11 mouse cellular contexts compared by ENCODE assay signal in the genomic region with DNA sequence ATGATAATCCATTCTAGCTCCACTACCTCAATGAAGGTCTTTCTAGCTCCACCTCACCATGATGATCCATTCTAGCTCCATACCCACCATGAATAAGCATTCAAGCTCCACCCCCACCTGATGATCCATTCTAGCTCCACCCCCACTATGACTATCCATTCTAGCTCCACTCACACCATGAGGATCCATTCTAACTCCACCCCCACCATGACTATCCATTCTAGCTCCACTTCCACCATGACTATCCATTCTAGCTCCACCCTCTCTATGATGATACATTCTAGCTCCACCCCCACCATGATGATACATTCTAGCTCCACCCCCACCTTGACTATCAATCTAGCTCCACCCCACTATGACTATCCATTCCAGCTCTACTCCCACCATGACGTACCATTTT. TPM values are rescaled to one million over a fixed set of nuclear protein-coding genes. Genes with fewer than 3 reads are reported as not detected.
A peak's percentile ranks its signal among the peaks of the same experiment; 100 is the strongest.
DNase-seq lines count a peak whose midpoint lies in the region; ATAC-seq and TF ChIP-seq lines count a peak whose summit lies in the region.
"Had no signal": no experiment of that assay in that cellular context is flagged by ENCODE, and none has a peak within 500 bp of the region (broad histone marks: within the 10 kb centered on the region; RNA-seq: fewer than 3 reads in every experiment).

No protein-coding gene starts in this region.

- H3K9ac ChIP-seq in heart, embryonic 15.5 days: no peak overlapping the region
- no peak overlapping the region for H3K9ac ChIP-seq in neural tube, embryonic 14.5 days (replicated peaks; ENCODE audit: low read depth, low read length)
- H3K9ac ChIP-seq in neural tube, embryonic 15.5 days (replicated peaks): no peak overlapping the region
- no peak overlapping the region for H3K9ac ChIP-seq in liver, embryonic 12.5 days
- no peak overlapping the region for H3K9ac ChIP-seq in stomach, postnatal 0 days (ENCODE audit: low read length)

- no peak overlapping the region for H3K4me2 ChIP-seq in heart, embryonic 15.5 days
- no peak overlapping the region for H3K4me2 ChIP-seq in neural tube, embryonic 14.5 days (ENCODE audit: low read depth, low read length)
- no peak overlapping the region for H3K4me2 ChIP-seq in neural tube, embryonic 15.5 days
- H3K4me2 ChIP-seq in liver, embryonic 12.5 days: no peak overlapping the region
- no peak overlapping the region for H3K4me2 ChIP-seq in stomach, postnatal 0 days (replicated peaks; ENCODE audit: low read depth)

- no peaks in the 10 kb centered on the region for H3K27me3 ChIP-seq in heart, embryonic 15.5 days
- no peaks in the 10 kb centered on the region for H3K27me3 ChIP-seq in neural tube, embryonic 14.5 days (ENCODE audit: control insufficient read depth, insufficient read depth, low read length)
- no peaks in the 10 kb centered on the region for H3K27me3 ChIP-seq in neural tube, embryonic 15.5 days (replicated peaks)
- no peaks in the 10 kb centered on the region for H3K27me3 ChIP-seq in liver, embryonic 12.5 days (replicated peaks)
- no peaks in the 10 kb centered on the region for H3K27me3 ChIP-seq in stomach, postnatal 0 days (ENCODE audit: control insufficient read depth, insufficient read depth, low read length)

- intact Hi-C loops in heart, postnatal 36 days (cut with DNase I): no loop called here

- no peak for TF ChIP-seq EP300 in stomach, postnatal 0 days (optimal IDR thresholded peaks at IDR 0.05)

- H3K36me3 ChIP-seq in heart, embryonic 15.5 days: no peaks in the 10 kb centered on the region
- H3K36me3 ChIP-seq in neural tube, embryonic 14.5 days (ENCODE audit: control insufficient read depth, insufficient read depth, low read length): no peaks in the 10 kb centered on the region
- no peaks in the 10 kb centered on the region for H3K36me3 ChIP-seq in neural tube, embryonic 15.5 days
- no peaks in the 10 kb centered on the region for H3K36me3 ChIP-seq in liver, embryonic 12.5 days
- no peaks in the 10 kb centered on the region for H3K36me3 ChIP-seq in stomach, postnatal 0 days (ENCODE audit: control insufficient read depth, insufficient read depth, low read length)

- ATAC-seq in heart, embryonic 15.5 days (replicated peaks; ENCODE audit: insufficient number of reproducible peaks, insufficient read depth, low FRiP score, low read depth): peak; percentile 27; the same call in 1 of the 2 replicates
- ATAC-seq in neural tube, embryonic 14.5 days (ENCODE audit: low read depth): peak; percentile 13; the same call in 1 of the 2 replicates
- ATAC-seq in neural tube, embryonic 15.5 days (ENCODE audit: low FRiP score): no peak
- peak; percentile 42; the same call in 1 of the 2 replicates for ATAC-seq in liver, embryonic 12.5 days
- ATAC-seq in stomach, postnatal 0 days (ENCODE audit: low FRiP score, low TSS enrichment): peak; percentile 68; the same call in 1 of the 2 replicates

- peaks cover 16% of the 10 kb centered on the region for H3K4me1 ChIP-seq in heart, embryonic 15.5 days (replicated peaks)
- no peaks in the 10 kb centered on the region for H3K4me1 ChIP-seq in neural tube, embryonic 14.5 days (ENCODE audit: control insufficient read depth, insufficient read depth, low read length)
- peaks cover 9% of the 10 kb centered on the region for H3K4me1 ChIP-seq in neural tube, embryonic 15.5 days
- H3K4me1 ChIP-seq in liver, embryonic 12.5 days: no peaks in the 10 kb centered on the region
- H3K4me1 ChIP-seq in stomach, postnatal 0 days (replicated peaks; ENCODE audit: control insufficient read depth, insufficient read depth): no peaks in the 10 kb centered on the region; the same call in 1 of the 2 replicates

- H3K27ac ChIP-seq in heart, embryonic 15.5 days: no peak overlapping the region
- H3K27ac ChIP-seq in neural tube, embryonic 14.5 days (ENCODE audit: low read depth, low read length): no peak overlapping the region
- H3K27ac ChIP-seq in neural tube, embryonic 15.5 days (replicated peaks): no peak overlapping the region
- H3K27ac ChIP-seq in liver, embryonic 12.5 days: no peak overlapping the region
- no peak overlapping the region for H3K27ac ChIP-seq in stomach, postnatal 0 days (replicated peaks)
- H3K27ac ChIP-seq: left cerebral cortex, adult 2 months had no signal

- no peak for TF ChIP-seq CTCF in stomach, postnatal 0 days (IDR thresholded peaks at IDR 0.05; ENCODE audit: low read depth)

- H3K9me3 ChIP-seq in heart, embryonic 15.5 days (replicated peaks): no peaks in the 10 kb centered on the region
- no peaks in the 10 kb centered on the region for H3K9me3 ChIP-seq in neural tube, embryonic 14.5 days (ENCODE audit: control insufficient read depth, low read length)
- no peaks in the 10 kb centered on the region for H3K9me3 ChIP-seq in neural tube, embryonic 15.5 days (replicated peaks)
- H3K9me3 ChIP-seq in liver, embryonic 12.5 days (replicated peaks): no peaks in the 10 kb centered on the region
- H3K9me3 ChIP-seq in stomach, postnatal 0 days (ENCODE audit: control insufficient read depth, low read length): no peaks in the 10 kb centered on the region

- H3K4me3 ChIP-seq in heart, embryonic 15.5 days: no peak overlapping the region
- no peak overlapping the region for H3K4me3 ChIP-seq in neural tube, embryonic 14.5 days (ENCODE audit: low read depth, low read length)
- H3K4me3 ChIP-seq in neural tube, embryonic 15.5 days (replicated peaks): no peak overlapping the region
- H3K4me3 ChIP-seq in liver, embryonic 12.5 days: no peak overlapping the region
- no peak overlapping the region for H3K4me3 ChIP-seq in stomach, postnatal 0 days (ENCODE audit: low read depth, low read length)
- H3K4me3 ChIP-seq: left cerebral cortex, adult 2 months had no signal

- DNase-seq in heart, postnatal 36 days: no peak
- no peak for DNase-seq in stomach, postnatal 0 days (ENCODE audit: low spot score)
- DNase-seq in spleen, postnatal 36 days (ENCODE audit: low spot score in 2 of 2): no peak
- DNase-seq in kidney, postnatal 10 days: no peak
- DNase-seq: embryo, embryonic 11 days; kidney, adult 8-10 months had no signal

- WGBS in heart, embryonic 15.5 days: 87% methylated on average over 1 of the region's 1 CpGs
- 90% methylated on average over 1 of the region's 1 CpGs for WGBS in neural tube, embryonic 14.5 days
- 94% methylated on average over 1 of the region's 1 CpGs for WGBS in neural tube, embryonic 15.5 days
- WGBS in liver, embryonic 12.5 days (ENCODE audit: insufficient replicate concordance): 69% methylated on average over 1 of the region's 1 CpGs
- 88% methylated on average over 1 of the region's 1 CpGs for WGBS in stomach, postnatal 0 days

RNA-seq across cellular contexts. Expression of gene Nwd1, which starts 3.6 kb away (rescaled TPM):
- 0.23 and 0.38 TPM in 2 replicates for polyA plus RNA-seq in heart, embryonic 15.5 days (2015; fragmentation: Nextera tagmentation; extraction: Ambion mirVana)
- under 1 TPM; 0.24 to 0.25 TPM for total RNA-seq in heart, postnatal 36 days (2021)
- polyA plus RNA-seq in neural tube, embryonic 14.5 days (2014; fragmentation: Nextera tagmentation; extraction: Ambion mirVana): 2.1 and 2.6 TPM in 2 replicates
- polyA plus RNA-seq in neural tube, embryonic 15.5 days (2015; fragmentation: Nextera tagmentation; extraction: Ambion mirVana): 2.9 and 3.2 TPM in 2 replicates
- polyA plus RNA-seq in liver, embryonic 12.5 days (2016; fragmentation: Nextera tagmentation; extraction: Ambion mirVana): 0.01 TPM in 1 of 2 replicates, not detected in the other
- polyA plus RNA-seq in stomach, postnatal 0 days (2015; fragmentation: Nextera tagmentation; extraction: Ambion mirVana): 0.02 and 0.15 TPM in 2 replicates
